Mouse (Mus musculus): ENCODE data around the gene 9230104L09Rik. TPM values are rescaled to one million over a fixed set of nuclear protein-coding genes. Genes with fewer than 3 reads are reported as not detected.

9230104L09Rik gene
- not detected in 2 replicates for polyA plus RNA-seq (2014; fragmentation: Nextera tagmentation; extraction: Ambion mirVana)

- Histone ChIP-seq H3K4me3 (ENCODE audit: low read depth, low read length) (no peak within 1 kb of the TSS), H3K4me1 (ENCODE audit: control insufficient read depth, insufficient read depth, low read length) (no peaks in the 10 kb centered on the region), H3K4me2 (ENCODE audit: low read length) (no peak within 1 kb of the TSS), H3K27ac (ENCODE audit: low read depth, low read length) (no peak within 1 kb of the TSS), H3K27me3 (replicated peaks; ENCODE audit: control insufficient read depth, insufficient read depth, low read length) (no peaks in the 10 kb centered on the region), H3K36me3 (ENCODE audit: control insufficient read depth, insufficient read depth, low read length) (no peaks in the 10 kb centered on the region), H3K9ac (ENCODE audit: low read length) (no peak within 1 kb of the TSS), H3K9me3 (replicated peaks; ENCODE audit: control insufficient read depth, low read length) (no peaks in the 10 kb centered on the region)
- 81% methylated on average over 2 of the region's 2 CpGs for WGBS
- DNase-seq (ENCODE audit: low spot score) (no peak), ATAC-seq (no peak)
Observed at GRCm38 (mm10) chr2:148864966-148865365, at the start of gene 9230104L09Rik. Gene 9230104L09Rik (minus strand): TSS chr2:148865038.

GRCm38 (mm10) chr2:148902286-148902685, 37.4 kb upstream of the 9230104L09Rik start:
- 0 out of 2 replicates have a peak overlapping the region, but pooled peaks have one; percentile 12 for H3K4me2 ChIP-seq (ENCODE audit: low read length)
- 12% methylated on average over 5 of the region's 5 CpGs for WGBS

GRCm38 (mm10) chr2:148900305-148900704, 35.5 kb upstream of the 9230104L09Rik start:
- H3K4me2 ChIP-seq (ENCODE audit: low read length), result no peak overlapping the region
- no peaks in the 10 kb centered on the region for H3K4me1 ChIP-seq (ENCODE audit: control insufficient read depth, insufficient read depth, low read length)
- H3K27me3 ChIP-seq (replicated peaks; ENCODE audit: control insufficient read depth, insufficient read depth, low read length), result no peaks in the 10 kb centered on the region
- DNase-seq (ENCODE audit: low spot score) (no peak), ATAC-seq (no peak)
- no peak overlapping the region for H3K27ac ChIP-seq (ENCODE audit: low read depth, low read length)
- H3K4me3 ChIP-seq (ENCODE audit: low read depth, low read length), result no peak overlapping the region
- H3K36me3 ChIP-seq (ENCODE audit: control insufficient read depth, insufficient read depth, low read length), result no peaks in the 10 kb centered on the region
- H3K9me3 ChIP-seq (replicated peaks; ENCODE audit: control insufficient read depth, low read length), result no peaks in the 10 kb centered on the region
- no peak overlapping the region for H3K9ac ChIP-seq (ENCODE audit: low read length)
- WGBS, result 76% methylated on average over 4 of the region's 4 CpGs

More at GRCm38 (mm10) chr2:148902286-148902685, 37.4 kb upstream of the 9230104L09Rik start:
- H3K27me3 ChIP-seq (replicated peaks; ENCODE audit: control insufficient read depth, insufficient read depth, low read length), result no peaks in the 10 kb centered on the region
- H3K9me3 ChIP-seq (replicated peaks; ENCODE audit: control insufficient read depth, low read length), result no peaks in the 10 kb centered on the region
- H3K27ac ChIP-seq (ENCODE audit: low read depth, low read length), result no peak overlapping the region
- DNase-seq (ENCODE audit: low spot score) (peak; percentile 59), ATAC-seq (peak; percentile 93)
- H3K9ac ChIP-seq (ENCODE audit: low read length), result no peak overlapping the region
- no peaks in the 10 kb centered on the region for H3K36me3 ChIP-seq (ENCODE audit: control insufficient read depth, insufficient read depth, low read length)
- no peaks in the 10 kb centered on the region for H3K4me1 ChIP-seq (ENCODE audit: control insufficient read depth, insufficient read depth, low read length)
- no peak overlapping the region for H3K4me3 ChIP-seq (ENCODE audit: low read depth, low read length)

GRCm38 (mm10) chr2:148896219-148896618, 31.4 kb upstream of the 9230104L09Rik start:
- H3K4me2 ChIP-seq (ENCODE audit: low read length), result no peak overlapping the region
- no peaks in the 10 kb centered on the region for H3K9me3 ChIP-seq (replicated peaks; ENCODE audit: control insufficient read depth, low read length)
- DNase-seq (ENCODE audit: low spot score) (no peak), ATAC-seq (no peak)
- no peak overlapping the region for H3K9ac ChIP-seq (ENCODE audit: low read length)
- H3K4me1 ChIP-seq (ENCODE audit: control insufficient read depth, insufficient read depth, low read length), result peaks cover 2% of the 10 kb centered on the region
- H3K27me3 ChIP-seq (replicated peaks; ENCODE audit: control insufficient read depth, insufficient read depth, low read length), result no peaks in the 10 kb centered on the region
- WGBS, result 74% methylated on average over 1 of the region's 1 CpGs
- no peak overlapping the region for H3K4me3 ChIP-seq (ENCODE audit: low read depth, low read length)
- no peaks in the 10 kb centered on the region for H3K36me3 ChIP-seq (ENCODE audit: control insufficient read depth, insufficient read depth, low read length)
- H3K27ac ChIP-seq (ENCODE audit: low read depth, low read length), result no peak overlapping the region

GRCm38 (mm10) chr2:148893107-148893506, 28.3 kb upstream of the 9230104L09Rik start:
- no peaks in the 10 kb centered on the region for H3K36me3 ChIP-seq (ENCODE audit: control insufficient read depth, insufficient read depth, low read length)
- H3K9ac ChIP-seq (ENCODE audit: low read length), result no peak overlapping the region
- DNase-seq (ENCODE audit: low spot score), result no peak
- no peak overlapping the region for H3K4me3 ChIP-seq (ENCODE audit: low read depth, low read length)
- ATAC-seq, result no peak
- no peak overlapping the region for H3K27ac ChIP-seq (ENCODE audit: low read depth, low read length)
- H3K4me2 ChIP-seq (ENCODE audit: low read length), result no peak overlapping the region
- H3K9me3 ChIP-seq (replicated peaks; ENCODE audit: control insufficient read depth, low read length), result no peaks in the 10 kb centered on the region
- H3K27me3 ChIP-seq (replicated peaks; ENCODE audit: control insufficient read depth, insufficient read depth, low read length), result no peaks in the 10 kb centered on the region
- peaks cover 13% of the 10 kb centered on the region for H3K4me1 ChIP-seq (ENCODE audit: control insufficient read depth, insufficient read depth, low read length)

DNA sequence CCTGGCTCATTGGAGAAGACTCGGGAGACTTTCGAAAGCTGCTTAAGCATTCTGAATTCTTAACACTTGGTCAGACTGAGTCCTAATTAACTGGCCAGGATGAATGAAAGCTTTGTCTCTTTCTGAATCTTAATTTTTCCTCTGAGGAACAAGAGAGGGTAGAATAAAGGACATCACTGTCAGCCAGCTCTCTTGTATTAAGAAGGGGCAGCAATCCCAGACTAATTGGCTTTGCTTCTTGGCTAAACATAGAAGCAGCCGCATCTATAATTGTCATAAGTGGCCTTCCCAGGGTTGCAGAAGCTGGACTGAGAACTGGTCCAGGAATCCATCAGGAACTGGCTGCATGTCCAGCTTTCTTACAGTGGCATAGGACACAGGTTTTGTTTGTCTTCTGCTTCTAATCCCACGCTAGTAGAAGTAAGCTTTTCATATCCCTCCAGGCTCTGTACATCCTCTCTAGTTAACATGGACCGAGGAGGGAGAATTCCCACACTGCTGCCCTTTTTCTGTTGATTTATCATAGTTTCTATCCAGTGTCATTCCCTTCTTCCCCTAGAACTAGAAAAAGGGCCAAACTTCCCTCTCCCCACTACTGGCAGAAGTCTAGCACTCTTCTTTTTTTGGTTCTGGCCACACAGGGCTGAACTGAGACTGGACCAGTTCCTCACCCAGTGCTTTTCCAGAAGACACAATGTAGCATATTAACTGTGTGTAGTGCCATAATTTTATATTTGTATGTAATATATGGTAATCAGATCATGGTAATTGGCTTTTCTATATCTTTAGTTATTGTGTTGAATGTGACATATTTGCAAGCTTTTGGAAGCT, 25.4 kb upstream of the 9230104L09Rik start:
- H3K4me2 ChIP-seq (ENCODE audit: low read length), result no peak overlapping the region
- H3K9me3 ChIP-seq (replicated peaks; ENCODE audit: control insufficient read depth, low read length), result no peaks in the 10 kb centered on the region
- WGBS, result 2% methylated on average over 5 of the region's 5 CpGs
- H3K27me3 ChIP-seq (replicated peaks; ENCODE audit: control insufficient read depth, insufficient read depth, low read length), result no peaks in the 10 kb centered on the region
- DNase-seq (ENCODE audit: low spot score) (peak; percentile 95), ATAC-seq (peak; percentile 94)
- H3K27ac ChIP-seq (ENCODE audit: low read depth, low read length), result peak overlapping the region; percentile 79
- no peak overlapping the region for H3K9ac ChIP-seq (ENCODE audit: low read length)
- H3K4me1 ChIP-seq (ENCODE audit: control insufficient read depth, insufficient read depth, low read length), result peaks cover 13% of the 10 kb centered on the region
- H3K4me3 ChIP-seq (ENCODE audit: low read depth, low read length), result no peak overlapping the region
- no peaks in the 10 kb centered on the region for H3K36me3 ChIP-seq (ENCODE audit: control insufficient read depth, insufficient read depth, low read length)

GRCm38 (mm10) chr2:148889331-148890010, 24.6 kb upstream of the 9230104L09Rik start:
- H3K9ac ChIP-seq (ENCODE audit: low read length), result no peak overlapping the region
- peaks cover 13% of the 10 kb centered on the region for H3K4me1 ChIP-seq (ENCODE audit: control insufficient read depth, insufficient read depth, low read length)
- H3K9me3 ChIP-seq (replicated peaks; ENCODE audit: control insufficient read depth, low read length), result no peaks in the 10 kb centered on the region
- no peak overlapping the region for H3K4me3 ChIP-seq (ENCODE audit: low read depth, low read length)
- peak overlapping the region; percentile 79 for H3K27ac ChIP-seq (ENCODE audit: low read depth, low read length)
- WGBS, result 7% methylated on average over 3 of the region's 3 CpGs
- DNase-seq (ENCODE audit: low spot score), result peak; percentile 45
- H3K36me3 ChIP-seq (ENCODE audit: control insufficient read depth, insufficient read depth, low read length), result no peaks in the 10 kb centered on the region
- ATAC-seq, result peak; percentile 74
- no peak overlapping the region for H3K4me2 ChIP-seq (ENCODE audit: low read length)
- no peaks in the 10 kb centered on the region for H3K27me3 ChIP-seq (replicated peaks; ENCODE audit: control insufficient read depth, insufficient read depth, low read length)

GRCm38 (mm10) chr2:148888872-148889271, 24.0 kb upstream of the 9230104L09Rik start:
- Histone ChIP-seq H3K9ac (ENCODE audit: low read length) (no peak overlapping the region), H3K27ac (ENCODE audit: low read depth, low read length) (peak overlapping the region; percentile 79), H3K4me2 (ENCODE audit: low read length) (no peak overlapping the region), H3K27me3 (replicated peaks; ENCODE audit: control insufficient read depth, insufficient read depth, low read length) (no peaks in the 10 kb centered on the region), H3K4me3 (ENCODE audit: low read depth, low read length) (no peak overlapping the region), H3K36me3 (ENCODE audit: control insufficient read depth, insufficient read depth, low read length) (no peaks in the 10 kb centered on the region), H3K4me1 (ENCODE audit: control insufficient read depth, insufficient read depth, low read length) (peaks cover 13% of the 10 kb centered on the region), H3K9me3 (replicated peaks; ENCODE audit: control insufficient read depth, low read length) (no peaks in the 10 kb centered on the region)
- ATAC-seq (no peak), DNase-seq (ENCODE audit: low spot score) (no peak)
- 36% methylated on average over 3 of the region's 3 CpGs for WGBS

- Histone ChIP-seq H3K36me3 (ENCODE audit: control insufficient read depth, insufficient read depth, low read length) (no peaks in the 10 kb centered on the region), H3K4me1 (ENCODE audit: control insufficient read depth, insufficient read depth, low read length) (peaks cover 4% of the 10 kb centered on the region; the same call in 1 of the 2 replicates), H3K27me3 (replicated peaks; ENCODE audit: control insufficient read depth, insufficient read depth, low read length) (no peaks in the 10 kb centered on the region), H3K4me2 (ENCODE audit: low read length) (no peak overlapping the region), H3K27ac (ENCODE audit: low read depth, low read length) (no peak overlapping the region), H3K4me3 (ENCODE audit: low read depth, low read length) (no peak overlapping the region), H3K9me3 (replicated peaks; ENCODE audit: control insufficient read depth, low read length) (no peaks in the 10 kb centered on the region), H3K9ac (ENCODE audit: low read length) (no peak overlapping the region)
- ATAC-seq (no peak), DNase-seq (ENCODE audit: low spot score) (no peak)
Observed at GRCm38 (mm10) chr2:148884738-148885137, 19.9 kb upstream of the 9230104L09Rik start.

Measured in forebrain, embryonic 14.5 days (tissue).